Comparison of ENCODE assay signal across 8 mouse cellular contexts in the genomic region with DNA sequence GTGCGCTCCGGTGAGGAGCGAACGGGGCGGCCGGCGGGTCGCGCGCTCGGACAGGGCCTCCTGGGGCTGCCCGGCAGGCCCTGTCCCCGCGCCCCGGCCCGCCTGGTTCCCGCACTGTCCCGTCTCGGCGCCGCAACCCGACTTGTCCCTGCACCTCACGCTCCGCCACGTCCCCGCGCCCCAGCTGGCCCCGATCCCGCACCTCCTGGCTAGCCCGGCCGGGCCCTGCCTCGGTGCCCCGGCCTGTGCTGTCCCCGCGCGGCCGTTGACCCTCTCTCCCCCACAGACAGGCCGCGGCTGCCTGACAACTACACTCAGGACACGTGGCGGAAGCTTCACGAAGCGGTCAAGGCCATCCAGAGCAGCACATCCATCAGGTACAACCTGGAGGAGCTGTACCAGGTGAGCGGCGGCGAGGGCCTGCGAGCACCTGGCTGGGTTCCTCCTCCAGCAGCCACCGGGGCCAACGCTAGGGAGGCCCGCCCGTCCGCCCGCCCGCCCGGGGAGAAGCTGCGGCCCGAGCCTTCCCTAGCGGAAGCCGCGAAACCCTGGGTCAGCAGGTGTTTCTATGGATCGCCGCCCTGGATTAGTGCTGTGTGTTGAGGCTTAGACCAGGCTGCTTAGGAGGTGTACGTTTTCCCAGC. TPM values are rescaled to one million over a fixed set of nuclear protein-coding genes. Genes with fewer than 3 reads are reported as not detected.
DNase-seq lines count a peak whose midpoint lies in the region; ATAC-seq and TF ChIP-seq lines count a peak whose summit lies in the region.

No protein-coding gene starts in this region.

- peak; percentile 59 for ATAC-seq in forebrain, embryonic 15.5 days (replicated peaks)
- ATAC-seq in intestine, postnatal 0 days, result peak; percentile 46
- ATAC-seq in lung, embryonic 15.5 days (ENCODE audit: borderline replicate concordance, extremely low read depth, low FRiP score, low TSS enrichment), result peak; percentile 62

- peak; percentile 1; the same call in 1 of the 2 replicates for TF ChIP-seq CTCF in intestine, postnatal 0 days (IDR thresholded peaks at IDR 0.05; ENCODE audit: low read depth)

- under 1% methylated on average over 63 of the region's 63 CpGs for WGBS in forebrain, embryonic 15.5 days
- WGBS in intestine, postnatal 0 days, result under 1% methylated on average over 62 of the region's 63 CpGs
- under 1% methylated on average over 51 of the region's 63 CpGs for WGBS in lung, embryonic 15.5 days

- H3K4me3 ChIP-seq in forebrain, embryonic 15.5 days, result peak overlapping the region; percentile 94
- H3K4me3 ChIP-seq in intestine, postnatal 0 days (ENCODE audit: low read depth, low read length), result peak overlapping the region; percentile 94
- H3K4me3 ChIP-seq in lung, embryonic 15.5 days, result peak overlapping the region; percentile 96

- peaks cover 41% of the 10 kb centered on the region for H3K4me1 ChIP-seq in forebrain, embryonic 15.5 days
- H3K4me1 ChIP-seq in intestine, postnatal 0 days (replicated peaks; ENCODE audit: control insufficient read depth, insufficient read depth, low read length), result peaks cover 7% of the 10 kb centered on the region; the same call in 1 of the 2 replicates
- H3K4me1 ChIP-seq in lung, embryonic 15.5 days, result peaks cover 29% of the 10 kb centered on the region

- peak overlapping the region; percentile 92 for H3K9ac ChIP-seq in forebrain, embryonic 15.5 days (replicated peaks)
- peak overlapping the region; percentile 96 for H3K9ac ChIP-seq in intestine, postnatal 0 days (ENCODE audit: low read depth, low read length)
- H3K9ac ChIP-seq in lung, embryonic 15.5 days, result peak overlapping the region; percentile 79

- H3K36me3 ChIP-seq in forebrain, embryonic 15.5 days, result no peaks in the 10 kb centered on the region
- 0 out of 2 replicates have a peak, but pooled peaks cover 4% of the 10 kb centered on the region for H3K36me3 ChIP-seq in intestine, postnatal 0 days (ENCODE audit: control insufficient read depth, insufficient read depth)
- no peaks in the 10 kb centered on the region; the same call in 1 of the 2 replicates for H3K36me3 ChIP-seq in lung, embryonic 15.5 days

- DNase-seq in lung, adult 18-20 months, result peak; percentile 23 to 45
- no peak for DNase-seq in lung, postnatal 4 days
- peak; percentile 51 for DNase-seq in ZHBTc4 (ENCODE audit: low read depth, low spot score)
- DNase-seq in spleen, postnatal 10 days (ENCODE audit: low spot score in 2 of 2), result peak; percentile 72 to 81
- no peak for DNase-seq in layer of hippocampus, postnatal 25 days (ENCODE audit: extremely low spot score in 1 of 2, low spot score in 1 of 2)

- no peaks in the 10 kb centered on the region for H3K9me3 ChIP-seq in forebrain, embryonic 15.5 days
- H3K9me3 ChIP-seq in intestine, postnatal 0 days (ENCODE audit: control insufficient read depth), result no peaks in the 10 kb centered on the region
- no peaks in the 10 kb centered on the region for H3K9me3 ChIP-seq in lung, embryonic 15.5 days

- no peaks in the 10 kb centered on the region for H3K27me3 ChIP-seq in forebrain, embryonic 15.5 days
- H3K27me3 ChIP-seq in intestine, postnatal 0 days (replicated peaks; ENCODE audit: control insufficient read depth, insufficient read depth, low read length), result no peaks in the 10 kb centered on the region
- no peaks in the 10 kb centered on the region for H3K27me3 ChIP-seq in lung, embryonic 15.5 days

- peak overlapping the region; percentile 98 for H3K4me2 ChIP-seq in forebrain, embryonic 15.5 days (replicated peaks)
- peak overlapping the region; percentile 77 for H3K4me2 ChIP-seq in intestine, postnatal 0 days (replicated peaks; ENCODE audit: low read depth)
- H3K4me2 ChIP-seq in lung, embryonic 15.5 days, result peak overlapping the region; percentile 92

- peak overlapping the region; percentile 94 for H3K27ac ChIP-seq in forebrain, embryonic 15.5 days (replicated peaks)
- H3K27ac ChIP-seq in intestine, postnatal 0 days (ENCODE audit: low read depth, low read length), result peak overlapping the region; percentile 94
- H3K27ac ChIP-seq in lung, embryonic 15.5 days, result peak overlapping the region; percentile 65

RNA-seq across cellular contexts. Expression of a gene that starts 0.6 kb away (rescaled TPM):
- polyA plus RNA-seq in forebrain, embryonic 15.5 days (2015; fragmentation: Nextera tagmentation; extraction: Ambion mirVana), result 68.4 and 73.8 TPM in 2 replicates
- polyA plus RNA-seq in intestine, postnatal 0 days (2015; fragmentation: Nextera tagmentation; extraction: Ambion mirVana), result 44.9 and 49.7 TPM in 2 replicates
- 94.8 and 97.4 TPM in 2 replicates for polyA plus RNA-seq in lung, embryonic 15.5 days (2015; fragmentation: Nextera tagmentation; extraction: Ambion mirVana)
- 10 to 100 TPM; 55.8 to 64.4 TPM for total RNA-seq in layer of hippocampus, postnatal 25 days (2021)

RNA-seq across cellular contexts. Expression of a gene that starts 0.8 kb away (rescaled TPM):
- polyA plus RNA-seq in forebrain, embryonic 15.5 days (2015; fragmentation: Nextera tagmentation; extraction: Ambion mirVana), result 51.0 and 51.4 TPM in 2 replicates
- 9.6 TPM in 2 replicates for polyA plus RNA-seq in intestine, postnatal 0 days (2015; fragmentation: Nextera tagmentation; extraction: Ambion mirVana)
- polyA plus RNA-seq in lung, embryonic 15.5 days (2015; fragmentation: Nextera tagmentation; extraction: Ambion mirVana), result 38.3 and 40.6 TPM in 2 replicates
- 10 to 100 TPM; 28.8 to 32.0 TPM for total RNA-seq in layer of hippocampus, postnatal 25 days (2021)

RNA-seq across cellular contexts. Expression of a gene that starts 45.3 kb away (rescaled TPM):
- 1.4 and 2.0 TPM in 2 replicates for polyA plus RNA-seq in forebrain, embryonic 15.5 days (2015; fragmentation: Nextera tagmentation; extraction: Ambion mirVana)
- polyA plus RNA-seq in intestine, postnatal 0 days (2015; fragmentation: Nextera tagmentation; extraction: Ambion mirVana), result 15.9 and 19.5 TPM in 2 replicates
- polyA plus RNA-seq in lung, embryonic 15.5 days (2015; fragmentation: Nextera tagmentation; extraction: Ambion mirVana), result 0.42 and 0.46 TPM in 2 replicates
- total RNA-seq in layer of hippocampus, postnatal 25 days (2021), result not detected

RNA-seq across cellular contexts. Expression of a gene that starts 52.9 kb away (rescaled TPM):
- polyA plus RNA-seq in forebrain, embryonic 15.5 days (2015; fragmentation: Nextera tagmentation; extraction: Ambion mirVana), result 236 and 242 TPM in 2 replicates
- polyA plus RNA-seq in intestine, postnatal 0 days (2015; fragmentation: Nextera tagmentation; extraction: Ambion mirVana), result 847 and 854 TPM in 2 replicates
- polyA plus RNA-seq in lung, embryonic 15.5 days (2015; fragmentation: Nextera tagmentation; extraction: Ambion mirVana), result 318 and 321 TPM in 2 replicates
- total RNA-seq in layer of hippocampus, postnatal 25 days (2021), result 100 to 1,000 TPM; 283 to 311 TPM

Comparison
In these comparisons a context has a peak if more than half of its experiments do, and no peak if none do; other contexts are left out.
1. DNase-seq: peak in lung, adult 18-20 months (2 of 2), ZHBTc4 (single experiment) and spleen, postnatal 10 days (2 of 2); none in lung, postnatal 4 days (0 of 2) and layer of hippocampus, postnatal 25 days (0 of 2).
2. Peak in every context shown above with its lines, with median percentiles within 50 percentile points of each other: ATAC-seq, H3K27ac ChIP-seq, H3K4me2 ChIP-seq, H3K4me3 ChIP-seq and H3K9ac ChIP-seq.